Mouse (Mus musculus): ENCODE measurements at regions not wholly inside any gene's neighbourhood (a gene's known extent, or its start where the extent isn't known, plus 50 kb on each side); places are given as distances from the start of the nearest gene placed in this dataset.

DNA sequence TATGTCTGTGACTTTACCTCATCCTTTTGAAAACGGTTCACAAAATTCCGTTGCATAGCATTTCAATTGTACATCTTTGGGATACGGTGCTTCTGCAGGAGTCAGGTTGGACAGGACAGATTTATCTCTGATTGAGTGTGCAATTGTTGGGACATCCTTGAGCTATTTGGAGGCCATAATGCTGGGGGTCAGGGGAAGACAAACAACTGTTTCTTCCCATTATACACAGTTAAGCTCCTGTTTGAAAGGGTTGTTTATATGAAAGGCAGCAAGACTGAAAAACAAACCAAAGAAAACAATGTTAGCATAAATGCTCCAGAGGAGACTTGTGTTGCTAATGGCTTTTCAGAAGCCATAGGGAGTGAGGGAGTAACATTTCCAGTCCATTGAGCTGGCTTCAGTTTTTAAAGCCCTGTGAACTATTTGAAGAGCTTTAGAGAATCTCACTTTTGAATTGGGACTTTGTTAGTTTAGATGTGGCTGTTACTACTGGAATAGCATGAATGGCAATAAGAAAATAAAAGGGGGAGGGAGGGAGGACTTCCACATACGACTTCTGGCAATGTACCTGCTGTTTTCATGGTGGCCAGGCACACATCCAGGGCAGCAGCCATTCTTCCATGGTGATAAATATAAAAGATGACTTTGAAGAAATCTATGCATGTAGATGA lies 351.3 kb downstream of the Rpl36a-ps1 start:
- no peak overlapping the region for H3ac ChIP-seq (ENCODE audit: control insufficient read depth, insufficient read length)
- no peak for TF ChIP-seq POLR2AphosphoS2 (IDR thresholded peaks at IDR 0.05; ENCODE audit: insufficient read length, low read depth)
- no peak for TF ChIP-seq TCF3 (IDR thresholded peaks at IDR 0.05; ENCODE audit: insufficient read length, low read depth)
- no peak for TF ChIP-seq TCF12 (IDR thresholded peaks at IDR 0.05; ENCODE audit: insufficient read depth, poor library complexity, severe bottlenecking)
- TF ChIP-seq USF1 (IDR thresholded peaks at IDR 0.05; ENCODE audit: low read depth), result no peak
- TF ChIP-seq MYOD1 (IDR thresholded peaks at IDR 0.05; ENCODE audit: control insufficient read depth in 1 of 3, insufficient read length in 2 of 3, low read depth in 2 of 3), result no peak
- no peak overlapping the region for H3K4me3 ChIP-seq
- no peaks in the 10 kb centered on the region for H3K79me2 ChIP-seq (ENCODE audit: control insufficient read depth, insufficient read depth)
- no peak overlapping the region for H3K4me2 ChIP-seq (ENCODE audit: low read depth)
- no peaks in the 10 kb centered on the region for H3K27me3 ChIP-seq (ENCODE audit: control insufficient read depth, insufficient read depth, insufficient read length)
- H3K36me3 ChIP-seq (ENCODE audit: control insufficient read depth, insufficient read depth), result no peaks in the 10 kb centered on the region

DNA sequence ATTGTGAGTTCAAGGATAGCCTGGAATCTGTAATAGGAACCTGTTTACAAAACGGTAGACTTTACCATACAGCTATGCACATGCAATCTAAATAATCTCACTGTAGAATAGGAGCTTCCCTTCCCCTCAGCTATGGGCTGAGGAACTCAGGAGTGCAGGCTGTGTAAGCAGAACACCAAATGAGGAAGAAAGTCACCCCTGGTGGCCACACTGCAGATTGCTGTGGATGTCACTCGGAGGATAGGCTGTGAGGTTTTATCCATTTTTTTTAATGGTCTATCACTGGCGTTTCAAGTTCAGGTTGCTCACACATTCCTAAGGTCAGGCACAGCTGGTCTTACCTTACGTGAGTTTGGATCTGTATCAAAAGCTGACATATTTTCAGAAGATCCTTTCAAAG lies 365.1 kb downstream of the Rpl36a-ps1 start:
- Histone ChIP-seq H3K4me2 (ENCODE audit: low read depth) (no peak overlapping the region), H3K27me3 (ENCODE audit: control insufficient read depth, insufficient read depth, insufficient read length) (no peaks in the 10 kb centered on the region), H3K4me3 (no peak overlapping the region), H3K79me2 (ENCODE audit: control insufficient read depth, insufficient read depth) (no peaks in the 10 kb centered on the region), H3ac (ENCODE audit: control insufficient read depth, insufficient read length) (no peak overlapping the region), H3K36me3 (ENCODE audit: control insufficient read depth, insufficient read depth) (no peaks in the 10 kb centered on the region)
- TF ChIP-seq MYOG (IDR thresholded peaks at IDR 0.05; ENCODE audit: control insufficient read depth in 1 of 3, insufficient read depth in 1 of 3, insufficient read length in 2 of 3, low read depth in 2 of 3), result no peak
- no peak for TF ChIP-seq REST (IDR thresholded peaks at IDR 0.05; ENCODE audit: insufficient read depth, insufficient read length)
- TF ChIP-seq POLR2AphosphoS2 (IDR thresholded peaks at IDR 0.05; ENCODE audit: insufficient read length, low read depth), result no peak
- no peak for TF ChIP-seq MAX (IDR thresholded peaks at IDR 0.05; ENCODE audit: low read depth)
- no peak for TF ChIP-seq TCF3 (IDR thresholded peaks at IDR 0.05; ENCODE audit: insufficient read length, low read depth)
- no peak for TF ChIP-seq SRF (IDR thresholded peaks at IDR 0.05; ENCODE audit: control insufficient read depth, insufficient read length, low read depth)
- TF ChIP-seq TCF12 (IDR thresholded peaks at IDR 0.05; ENCODE audit: insufficient read depth, poor library complexity, severe bottlenecking), result no peak
- TF ChIP-seq POLR2A (IDR thresholded peaks at IDR 0.05; ENCODE audit: insufficient read length, low read depth), result no peak
- no peak for TF ChIP-seq USF1 (IDR thresholded peaks at IDR 0.05; ENCODE audit: low read depth)
- TF ChIP-seq CEBPB (IDR thresholded peaks at IDR 0.05; ENCODE audit: insufficient read depth, poor library complexity, severe bottlenecking), result no peak
- TF ChIP-seq MYOD1 (IDR thresholded peaks at IDR 0.05; ENCODE audit: control insufficient read depth in 1 of 3, insufficient read length in 2 of 3, low read depth in 2 of 3), result no peak
- no peak for TF ChIP-seq E2F4 (IDR thresholded peaks at IDR 0.05; ENCODE audit: insufficient read depth)

DNA sequence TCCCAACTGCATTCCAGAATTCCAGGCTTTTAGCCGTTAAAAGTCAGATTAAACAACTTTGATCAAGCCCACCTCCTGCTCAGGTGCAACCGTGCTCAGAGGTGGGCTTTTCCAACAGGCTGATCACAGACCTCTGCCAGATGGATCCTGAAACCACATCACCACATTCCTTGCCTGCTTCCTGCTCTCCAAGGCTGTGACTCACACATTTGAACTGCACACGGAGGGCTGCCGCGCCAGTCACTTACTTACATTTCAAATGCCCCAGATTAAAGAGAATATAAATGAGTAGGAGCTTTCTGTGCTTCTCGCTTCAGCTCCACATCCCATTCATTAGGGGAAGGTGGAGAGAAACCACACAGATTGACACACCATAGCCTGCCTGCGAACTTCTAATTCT lies 367.6 kb downstream of the Rpl36a-ps1 start:
- TF ChIP-seq E2F4 (IDR thresholded peaks at IDR 0.05; ENCODE audit: insufficient read depth) (no peak), MYOD1 (IDR thresholded peaks at IDR 0.05; ENCODE audit: control insufficient read depth in 1 of 3, insufficient read length in 2 of 3, low read depth in 2 of 3) (no peak), TCF3 (IDR thresholded peaks at IDR 0.05; ENCODE audit: insufficient read length, low read depth) (no peak), CEBPB (IDR thresholded peaks at IDR 0.05; ENCODE audit: insufficient read depth, poor library complexity, severe bottlenecking) (no peak), REST (IDR thresholded peaks at IDR 0.05; ENCODE audit: insufficient read depth, insufficient read length) (no peak), MAX (IDR thresholded peaks at IDR 0.05; ENCODE audit: low read depth) (no peak), POLR2AphosphoS2 (IDR thresholded peaks at IDR 0.05; ENCODE audit: insufficient read length, low read depth) (no peak), USF1 (IDR thresholded peaks at IDR 0.05; ENCODE audit: low read depth) (no peak), MYOG (IDR thresholded peaks at IDR 0.05; ENCODE audit: control insufficient read depth in 1 of 3, insufficient read depth in 1 of 3, insufficient read length in 2 of 3, low read depth in 2 of 3) (no peak), TCF12 (IDR thresholded peaks at IDR 0.05; ENCODE audit: insufficient read depth, poor library complexity, severe bottlenecking) (no peak), POLR2A (IDR thresholded peaks at IDR 0.05; ENCODE audit: insufficient read length, low read depth) (no peak), SRF (IDR thresholded peaks at IDR 0.05; ENCODE audit: control insufficient read depth, insufficient read length, low read depth) (no peak)
- Histone ChIP-seq H3K27me3 (ENCODE audit: control insufficient read depth, insufficient read depth, insufficient read length) (no peaks in the 10 kb centered on the region), H3K36me3 (ENCODE audit: control insufficient read depth, insufficient read depth) (no peaks in the 10 kb centered on the region), H3K4me3 (no peak overlapping the region), H3K4me2 (ENCODE audit: low read depth) (peak overlapping the region; percentile 48), H3K79me2 (ENCODE audit: control insufficient read depth, insufficient read depth) (no peaks in the 10 kb centered on the region), H3ac (ENCODE audit: control insufficient read depth, insufficient read length) (no peak overlapping the region)

DNA sequence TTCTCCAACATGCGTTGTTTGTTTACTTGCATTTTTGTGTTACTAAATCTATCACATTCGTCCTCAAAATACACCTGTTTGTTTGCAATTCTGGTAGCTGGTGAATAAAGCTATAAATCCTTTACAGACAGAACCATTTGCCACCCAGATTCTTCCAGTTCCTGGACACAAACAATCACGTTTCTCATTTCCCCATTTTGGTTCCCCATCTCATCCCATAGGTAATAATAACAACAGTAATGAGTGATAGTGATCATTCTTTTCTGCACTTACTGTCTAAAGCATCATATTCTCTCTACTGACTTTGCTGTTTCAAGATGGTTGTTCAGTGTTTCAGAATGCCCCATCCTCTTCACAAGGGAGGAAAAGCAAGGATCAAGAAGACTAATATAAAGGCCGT lies 368.3 kb downstream of the Rpl36a-ps1 start:
- Histone ChIP-seq H3K4me2 (ENCODE audit: low read depth) (no peak overlapping the region), H3K79me2 (ENCODE audit: control insufficient read depth, insufficient read depth) (no peaks in the 10 kb centered on the region), H3K27me3 (ENCODE audit: control insufficient read depth, insufficient read depth, insufficient read length) (no peaks in the 10 kb centered on the region), H3K4me3 (no peak overlapping the region), H3K36me3 (ENCODE audit: control insufficient read depth, insufficient read depth) (no peaks in the 10 kb centered on the region), H3ac (ENCODE audit: control insufficient read depth, insufficient read length) (no peak overlapping the region)
- TF ChIP-seq SRF (IDR thresholded peaks at IDR 0.05; ENCODE audit: control insufficient read depth, insufficient read length, low read depth) (no peak), USF1 (IDR thresholded peaks at IDR 0.05; ENCODE audit: low read depth) (no peak), POLR2A (IDR thresholded peaks at IDR 0.05; ENCODE audit: insufficient read length, low read depth) (no peak), MYOG (IDR thresholded peaks at IDR 0.05; ENCODE audit: control insufficient read depth in 1 of 3, insufficient read depth in 1 of 3, insufficient read length in 2 of 3, low read depth in 2 of 3) (no peak), REST (IDR thresholded peaks at IDR 0.05; ENCODE audit: insufficient read depth, insufficient read length) (no peak), E2F4 (IDR thresholded peaks at IDR 0.05; ENCODE audit: insufficient read depth) (no peak), CEBPB (IDR thresholded peaks at IDR 0.05; ENCODE audit: insufficient read depth, poor library complexity, severe bottlenecking) (no peak)

GRCm38 (mm10) chr14:98605772-98606171 lies 388.3 kb downstream of the Rpl36a-ps1 start:
- Histone ChIP-seq H3K79me2 (ENCODE audit: control insufficient read depth, insufficient read depth) (no peaks in the 10 kb centered on the region), H3K4me2 (ENCODE audit: low read depth) (no peak overlapping the region), H3ac (ENCODE audit: control insufficient read depth, insufficient read length) (no peak overlapping the region), H3K4me3 (no peak overlapping the region), H3K27me3 (ENCODE audit: control insufficient read depth, insufficient read depth, insufficient read length) (no peaks in the 10 kb centered on the region), H3K36me3 (ENCODE audit: control insufficient read depth, insufficient read depth) (no peaks in the 10 kb centered on the region)
- TF ChIP-seq TCF3 (IDR thresholded peaks at IDR 0.05; ENCODE audit: insufficient read length, low read depth), result no peak
- TF ChIP-seq E2F4 (IDR thresholded peaks at IDR 0.05; ENCODE audit: insufficient read depth), result no peak
- no peak for TF ChIP-seq POLR2A (IDR thresholded peaks at IDR 0.05; ENCODE audit: insufficient read length, low read depth)
- TF ChIP-seq MYOD1 (IDR thresholded peaks at IDR 0.05; ENCODE audit: control insufficient read depth in 1 of 3, insufficient read length in 2 of 3, low read depth in 2 of 3), result no peak
- no peak for TF ChIP-seq SRF (IDR thresholded peaks at IDR 0.05; ENCODE audit: control insufficient read depth, insufficient read length, low read depth)
- no peak for TF ChIP-seq POLR2AphosphoS2 (IDR thresholded peaks at IDR 0.05; ENCODE audit: insufficient read length, low read depth)
- TF ChIP-seq MYOG (IDR thresholded peaks at IDR 0.05; ENCODE audit: control insufficient read depth in 1 of 3, insufficient read depth in 1 of 3, insufficient read length in 2 of 3, low read depth in 2 of 3), result no peak
- no peak for TF ChIP-seq REST (IDR thresholded peaks at IDR 0.05; ENCODE audit: insufficient read depth, insufficient read length)
- no peak for TF ChIP-seq USF1 (IDR thresholded peaks at IDR 0.05; ENCODE audit: low read depth)
- no peak for TF ChIP-seq TCF12 (IDR thresholded peaks at IDR 0.05; ENCODE audit: insufficient read depth, poor library complexity, severe bottlenecking)
- no peak for TF ChIP-seq MAX (IDR thresholded peaks at IDR 0.05; ENCODE audit: low read depth)
- no peak for TF ChIP-seq CEBPB (IDR thresholded peaks at IDR 0.05; ENCODE audit: insufficient read depth, poor library complexity, severe bottlenecking)

Measured in myocyte (in vitro differentiated cells).